Mouse (Mus musculus) forebrain, embryonic 11.5 days (tissue): ENCODE data around the gene Cers3. TPM values are rescaled to one million over a fixed set of nuclear protein-coding genes. Genes with fewer than 3 reads are reported as not detected.

ENCODE experiments used
- ATAC-seq: fragments of 200-750 bp; cut with Nextera tagmentation; replicated peaks from 2 replicates; pipeline ENCODE4 v1.8.0; 2017; ENCODE audit warnings: moderate TSS enrichment; ENCODE audit not compliant: low FRiP score
- DNase-seq: peaks from one replicate; pipeline ENCODE4 v3.0.0-alpha.2; 2017; ENCODE audit warnings: low spot score
- H3K27ac ChIP-seq: fragments of 300-500 bp; sonication (generic); 2 replicates; pipeline ENCODE4 v1.5.1; 2014; ENCODE audit warnings: low read depth, low read length
- H3K27me3 ChIP-seq: fragments of 300-500 bp; sonication (generic); 2 replicates; pipeline ENCODE4 v1.6.1; 2014; ENCODE audit warnings: mild to moderate bottlenecking, low read length, mixed read lengths; ENCODE audit not compliant: control insufficient read depth, insufficient read depth
- H3K36me3 ChIP-seq: fragments of 300-500 bp; sonication (generic); 2 replicates; pipeline ENCODE4 v1.6.1; 2014; ENCODE audit warnings: mild to moderate bottlenecking, low read length, moderate library complexity, mixed read lengths; ENCODE audit not compliant: control insufficient read depth, insufficient read depth
- H3K4me1 ChIP-seq: fragments of 300-500 bp; sonication (generic); replicated peaks from 2 replicates; pipeline ENCODE4 v1.6.1; 2014; ENCODE audit warnings: low read length, mixed read lengths; ENCODE audit not compliant: control insufficient read depth, insufficient read depth
- H3K4me2 ChIP-seq: fragments of 300-500 bp; sonication (generic); 2 replicates; pipeline ENCODE4 v1.6.1; 2014; ENCODE audit warnings: low read depth, mild to moderate bottlenecking, low read length, moderate library complexity, mixed read lengths; ENCODE audit not compliant: severe bottlenecking
- H3K4me3 ChIP-seq: fragments of 300-500 bp; sonication (generic); 2 replicates; pipeline ENCODE4 v1.5.1; 2014; ENCODE audit warnings: low read depth, low read length
- H3K9ac ChIP-seq: fragments of 300-500 bp; sonication (generic); 2 replicates; pipeline ENCODE4 v1.6.1; 2014; ENCODE audit warnings: low read length
- H3K9me3 ChIP-seq: fragments of 300-500 bp; sonication (generic); 2 replicates; pipeline ENCODE4 v1.6.1; 2016; ENCODE audit warnings: low read length, mixed read lengths; ENCODE audit not compliant: control insufficient read depth
- WGBS: fragments of 180-500 bp; shearing (Covaris S2); extraction: QIAGEN DNeasy Blood & Tissue Kit; methylation state at CpG from one replicate; pipeline ENCODE4 v1.1.7; 2014; 5-methylcytosine and 5-hydroxymethylcytosine counted together
- polyA plus RNA-seq: library from polyadenylated mRNA; unstranded; fragments of >200 nt; fragmentation: Nextera tagmentation; extraction: Ambion mirVana; gene quantifications from 2 replicates; pipeline ENCODE4 v1.2.1, GENCODE M21; 2014

The Cers3 gene
- polyA plus RNA-seq, 1 experiment from 2014 or later: 1.3 TPM

GRCm38 (mm10) chr7:66810436-66810835 is 67.1 kb downstream of the Cers3 start:
- no peak overlapping the region for H3K27ac ChIP-seq
- H3K4me2 ChIP-seq: no peak overlapping the region
- DNase-seq (no peak), ATAC-seq (no peak)
- no peaks in the 10 kb centered on the region for H3K27me3 ChIP-seq
- no peaks in the 10 kb centered on the region for H3K4me1 ChIP-seq
- H3K36me3 ChIP-seq: no peaks in the 10 kb centered on the region
- no peaks in the 10 kb centered on the region for H3K9me3 ChIP-seq
- H3K9ac ChIP-seq: no peak overlapping the region
- 94% methylated on average over 7 of the region's 7 CpGs for WGBS
- H3K4me3 ChIP-seq: no peak overlapping the region

- Histone ChIP-seq H3K9ac (no peak overlapping the region), H3K36me3 (no peaks in the 10 kb centered on the region), H3K4me2 (no peak overlapping the region), H3K9me3 (no peaks in the 10 kb centered on the region), H3K27ac (no peak overlapping the region), H3K4me1 (no peaks in the 10 kb centered on the region), H3K4me3 (no peak overlapping the region), H3K27me3 (no peaks in the 10 kb centered on the region)
- WGBS: 68% methylated on average over 1 of the region's 1 CpGs
- ATAC-seq: no peak
- DNase-seq: no peak
These were observed 68.0 kb downstream of the Cers3 start for GRCm38 (mm10) chr7:66811294-66811693.

GRCm38 (mm10) chr7:66812289-66812688 is 69.0 kb downstream of the Cers3 start:
- ATAC-seq: no peak
- Histone ChIP-seq H3K4me3 (no peak overlapping the region), H3K4me1 (no peaks in the 10 kb centered on the region), H3K9me3 (no peaks in the 10 kb centered on the region), H3K9ac (no peak overlapping the region), H3K36me3 (no peaks in the 10 kb centered on the region), H3K27ac (no peak overlapping the region), H3K27me3 (no peaks in the 10 kb centered on the region), H3K4me2 (no peak overlapping the region)
- WGBS: 91% methylated on average over 4 of the region's 4 CpGs
- no peak for DNase-seq

- 87% methylated on average over 9 of the region's 9 CpGs for WGBS
- Histone ChIP-seq H3K27ac (no peak overlapping the region), H3K4me3 (no peak overlapping the region), H3K4me1 (no peaks in the 10 kb centered on the region), H3K36me3 (no peaks in the 10 kb centered on the region), H3K9ac (no peak overlapping the region), H3K9me3 (no peaks in the 10 kb centered on the region), H3K27me3 (no peaks in the 10 kb centered on the region), H3K4me2 (no peak overlapping the region)
- no peak for DNase-seq
- no peak for ATAC-seq
These were observed 69.4 kb downstream of the Cers3 start for GRCm38 (mm10) chr7:66812737-66813136.

GRCm38 (mm10) chr7:66813172-66813571 is 69.9 kb downstream of the Cers3 start:
- 75% methylated on average over 1 of the region's 1 CpGs for WGBS
- Histone ChIP-seq H3K9ac (no peak overlapping the region), H3K9me3 (no peaks in the 10 kb centered on the region), H3K4me2 (no peak overlapping the region), H3K4me3 (no peak overlapping the region), H3K27ac (no peak overlapping the region), H3K27me3 (no peaks in the 10 kb centered on the region), H3K4me1 (no peaks in the 10 kb centered on the region), H3K36me3 (no peaks in the 10 kb centered on the region)
- ATAC-seq: no peak
- no peak for DNase-seq

GRCm38 (mm10) chr7:66815526-66815925 is 72.2 kb downstream of the Cers3 start:
- Histone ChIP-seq H3K4me3 (no peak overlapping the region), H3K9ac (no peak overlapping the region), H3K36me3 (no peaks in the 10 kb centered on the region), H3K27ac (no peak overlapping the region), H3K27me3 (no peaks in the 10 kb centered on the region), H3K9me3 (no peaks in the 10 kb centered on the region), H3K4me2 (no peak overlapping the region), H3K4me1 (no peaks in the 10 kb centered on the region)
- DNase-seq (no peak), ATAC-seq (no peak)
- WGBS: 86% methylated on average over 6 of the region's 6 CpGs

- Histone ChIP-seq H3K4me3 (no peak overlapping the region), H3K27me3 (no peaks in the 10 kb centered on the region), H3K4me1 (no peaks in the 10 kb centered on the region), H3K36me3 (no peaks in the 10 kb centered on the region), H3K9me3 (no peaks in the 10 kb centered on the region), H3K4me2 (no peak overlapping the region), H3K27ac (no peak overlapping the region), H3K9ac (no peak overlapping the region)
- DNase-seq (peak; percentile 74), ATAC-seq (no peak)
- 29% methylated on average over 6 of the region's 6 CpGs for WGBS
These were observed 76.7 kb downstream of the Cers3 start for GRCm38 (mm10) chr7:66820034-66820433.

GRCm38 (mm10) chr7:66830803-66831202 is 87.5 kb downstream of the Cers3 start:
- H3K36me3 ChIP-seq: no peaks in the 10 kb centered on the region
- 82% methylated on average over 5 of the region's 5 CpGs for WGBS
- DNase-seq: no peak
- no peaks in the 10 kb centered on the region for H3K27me3 ChIP-seq
- ATAC-seq: no peak
- H3K4me1 ChIP-seq: no peaks in the 10 kb centered on the region
- no peak overlapping the region for H3K4me2 ChIP-seq
- H3K9ac ChIP-seq: no peak overlapping the region
- no peaks in the 10 kb centered on the region for H3K9me3 ChIP-seq
- H3K4me3 ChIP-seq: no peak overlapping the region
- H3K27ac ChIP-seq: no peak overlapping the region

GRCm38 (mm10) chr7:66831295-66831694 is 88.0 kb downstream of the Cers3 start:
- no peak for ATAC-seq
- Histone ChIP-seq H3K27ac (no peak overlapping the region), H3K4me1 (no peaks in the 10 kb centered on the region), H3K4me2 (no peak overlapping the region), H3K36me3 (no peaks in the 10 kb centered on the region), H3K4me3 (no peak overlapping the region), H3K9me3 (no peaks in the 10 kb centered on the region), H3K9ac (no peak overlapping the region), H3K27me3 (no peaks in the 10 kb centered on the region)
- 94% methylated on average over 5 of the region's 5 CpGs for WGBS
- DNase-seq: no peak
